Mouse (Mus musculus) liver, postnatal 0 days (tissue): ENCODE results near the gene Apaf1.

ENCODE experiments used
- CTCF ChIP-seq: sonication (generic); IDR thresholded peaks from 2 replicates; pipeline ENCODE4 v1.5.1; 2016; ENCODE audit warnings: antibody characterized with exemption, low read depth
- EP300 ChIP-seq: IDR thresholded peaks from 2 replicates; pipeline ENCODE4 v1.6.1; 2016; ENCODE audit warnings: antibody characterized with exemption, low read depth, mild to moderate bottlenecking

- TF ChIP-seq CTCF = no peak
- TF ChIP-seq EP300 = no peak
These were observed 90.3 kb downstream of the Apaf1 start for GRCm38 (mm10) chr10:90992237-90992636.
